Mouse (Mus musculus) G1E (cell line): ENCODE results near the gene Llph. TPM values are rescaled to one million over a fixed set of nuclear protein-coding genes. Genes with fewer than 3 reads are reported as not detected.

Experiments used
- ATAC-seq: 2 replicates; pipeline ENCODE4 v1.8.0; 2016; ENCODE audit warnings: mild to moderate bottlenecking; ENCODE audit not compliant: insufficient number of reproducible peaks, poor library complexity, low FRiP score, severe bottlenecking; ENCODE audit errors: extremely low read depth
- DNase-seq: peaks from one replicate; pipeline ENCODE4 v3.0.0; 2012; ENCODE audit warnings: low spot score
- H3K27me3 ChIP-seq: 2 replicates; pipeline ENCODE4 v1.6.1; 2012; ENCODE audit warnings: mild to moderate bottlenecking, low read length, inconsistent platforms; ENCODE audit not compliant: insufficient read depth
- H3K36me3 ChIP-seq: replicated peaks from 2 replicates; pipeline ENCODE3; 2012; ENCODE audit warnings: mild to moderate bottlenecking, inconsistent platforms
- H3K4me1 ChIP-seq: 2 replicates; pipeline ENCODE4 v1.6.1; 2012; ENCODE audit warnings: low read depth, low read length, inconsistent platforms, mixed read lengths; ENCODE audit not compliant: insufficient read depth
- H3K4me3 ChIP-seq: 2 replicates; pipeline ENCODE4 v1.5.1; 2012; ENCODE audit warnings: low read depth, mild to moderate bottlenecking, inconsistent platforms, low read length, moderate library complexity, mixed read lengths
- H3K9me3 ChIP-seq: replicated peaks from 2 replicates; pipeline ENCODE4 v1.6.1; 2012; ENCODE audit warnings: inconsistent platforms
- CTCF ChIP-seq: IDR thresholded peaks from 2 replicates; pipeline ENCODE4 v1.5.1; 2012; ENCODE audit warnings: low read depth, low read length, inconsistent platforms, mixed read lengths
- GATA1 ChIP-seq: IDR thresholded peaks from 2 replicates; pipeline ENCODE4 v1.6.1; 2012; ENCODE audit warnings: borderline replicate concordance, low read length, inconsistent platforms, mixed read lengths
- GATA2 ChIP-seq: IDR thresholded peaks from 2 replicates; pipeline ENCODE4 v1.6.1; 2012; ENCODE audit warnings: low read depth, low read length, inconsistent platforms, borderline replicate concordance
- POLR2AphosphoS5 ChIP-seq: IDR thresholded peaks from 2 replicates; pipeline ENCODE4 v1.6.1; 2012; ENCODE audit warnings: low read depth, low read length, inconsistent platforms; ENCODE audit not compliant: insufficient replicate concordance
- TAL1 ChIP-seq: conservative IDR thresholded peaks from 2 replicates; pipeline ENCODE4 v1.6.1; 2012; ENCODE audit warnings: low read depth, low read length, inconsistent platforms, mixed read lengths
- polyA plus RNA-seq: library from polyadenylated mRNA; stranded (reverse); fragments of >175 nt; gene quantifications from 2 replicates; pipeline ENCODE4 v1.2.3, GENCODE M21; 2012
- total RNA-seq, 2 experiments: library from RNA; stranded (forward) in 1 of 2; stranded (reverse) in 1 of 2; fragments of 200-1000 nt in 1 of 2; fragments of >200 nt in 1 of 2; fragmentation: Nextera tagmentation in 1 of 2; gene quantifications; 2 replicates each; pipeline ENCODE4 v1.2.3; 2014 to 2017

Gene Llph
- total and polyA plus RNA-seq, 3 experiments: 43.9 to 90.5 (median 87.9) TPM

GRCm38 (mm10) chr10:120251791-120252190, 24.9 kb downstream of the Llph start:
- no peaks in the 10 kb centered on the region for H3K36me3 ChIP-seq
- no peaks in the 10 kb centered on the region for H3K27me3 ChIP-seq
- no peak for DNase-seq
- peaks cover 5% of the 10 kb centered on the region for H3K4me1 ChIP-seq
- H3K4me3 ChIP-seq: no peak overlapping the region
- ATAC-seq: no peak
- no peak for TF ChIP-seq GATA1
- TF ChIP-seq CTCF: no peak
- no peak for TF ChIP-seq TAL1
- no peak for TF ChIP-seq POLR2AphosphoS5
- no peak for TF ChIP-seq GATA2
- no peaks in the 10 kb centered on the region for H3K9me3 ChIP-seq

GRCm38 (mm10) chr10:120252800-120253199, 25.9 kb downstream of the Llph start:
- no peaks in the 10 kb centered on the region for H3K27me3 ChIP-seq
- TF ChIP-seq GATA1 (no peak), GATA2 (no peak)
- no peak overlapping the region for H3K4me3 ChIP-seq
- H3K9me3 ChIP-seq: no peaks in the 10 kb centered on the region
- H3K4me1 ChIP-seq: no peaks in the 10 kb centered on the region
- no peak for ATAC-seq
- H3K36me3 ChIP-seq: no peaks in the 10 kb centered on the region
- no peak for DNase-seq

GRCm38 (mm10) chr10:120257231-120257630, 30.4 kb downstream of the Llph start:
- TF ChIP-seq CTCF (0 out of 2 replicates have a peak, but pooled peaks have one; percentile 12), GATA2 (no peak)
- Histone ChIP-seq H3K36me3 (no peaks in the 10 kb centered on the region), H3K27me3 (no peaks in the 10 kb centered on the region), H3K9me3 (no peaks in the 10 kb centered on the region), H3K4me3 (no peak overlapping the region), H3K4me1 (no peaks in the 10 kb centered on the region)
- ATAC-seq (0 out of 2 replicates have a peak, but pooled peaks have one; percentile 45), DNase-seq (no peak)

GRCm38 (mm10) chr10:120267790-120268189, 40.9 kb downstream of the Llph start:
- Histone ChIP-seq H3K27me3 (no peaks in the 10 kb centered on the region), H3K36me3 (no peaks in the 10 kb centered on the region), H3K4me3 (no peak overlapping the region), H3K9me3 (0 out of 2 replicates have a peak, but pooled peaks cover 3% of the 10 kb centered on the region), H3K4me1 (no peaks in the 10 kb centered on the region)
- ATAC-seq: no peak
- TF ChIP-seq CTCF (no peak), POLR2AphosphoS5 (no peak), GATA2 (no peak), GATA1 (no peak), TAL1 (no peak)
- DNase-seq: no peak

- H3K9me3 ChIP-seq: peaks cover 6% of the 10 kb centered on the region; the same call in 1 of the 2 replicates
- DNase-seq (no peak), ATAC-seq (no peak)
- H3K27me3 ChIP-seq: no peaks in the 10 kb centered on the region
- no peaks in the 10 kb centered on the region for H3K4me1 ChIP-seq
- no peaks in the 10 kb centered on the region for H3K36me3 ChIP-seq
- H3K4me3 ChIP-seq: no peak overlapping the region
- TF ChIP-seq TAL1: no peak
- TF ChIP-seq GATA1: no peak
- no peak for TF ChIP-seq GATA2
- TF ChIP-seq POLR2AphosphoS5: no peak
- no peak for TF ChIP-seq CTCF
These were observed 43.1 kb downstream of the Llph start for GRCm38 (mm10) chr10:120269946-120270345.

GRCm38 (mm10) chr10:120270777-120271176, 43.9 kb downstream of the Llph start:
- Histone ChIP-seq H3K36me3 (no peaks in the 10 kb centered on the region), H3K4me1 (no peaks in the 10 kb centered on the region), H3K9me3 (peaks cover 6% of the 10 kb centered on the region; the same call in 1 of the 2 replicates), H3K4me3 (no peak overlapping the region), H3K27me3 (no peaks in the 10 kb centered on the region)
- DNase-seq (no peak), ATAC-seq (peak; percentile 57; the same call in 1 of the 2 replicates)
- TF ChIP-seq TAL1 (no peak), GATA2 (no peak), CTCF (peak; percentile 65), GATA1 (no peak), POLR2AphosphoS5 (no peak)

- DNase-seq (no peak), ATAC-seq (no peak)
- TF ChIP-seq GATA1 (no peak), TAL1 (no peak), POLR2AphosphoS5 (no peak), GATA2 (no peak), CTCF (no peak)
- Histone ChIP-seq H3K36me3 (no peaks in the 10 kb centered on the region), H3K4me1 (no peaks in the 10 kb centered on the region), H3K27me3 (no peaks in the 10 kb centered on the region), H3K9me3 (peaks cover 6% of the 10 kb centered on the region; the same call in 1 of the 2 replicates), H3K4me3 (no peak overlapping the region)
These were observed 44.4 kb downstream of the Llph start for GRCm38 (mm10) chr10:120271318-120271717.
